Mouse (Mus musculus): ENCODE measurements around the gene Camkmt. TPM values are rescaled to one million over a fixed set of nuclear protein-coding genes. Genes with fewer than 3 reads are reported as not detected.

The Camkmt gene
- polyA plus RNA-seq, 2 experiments, result 4.2 to 11.0 TPM

DNA sequence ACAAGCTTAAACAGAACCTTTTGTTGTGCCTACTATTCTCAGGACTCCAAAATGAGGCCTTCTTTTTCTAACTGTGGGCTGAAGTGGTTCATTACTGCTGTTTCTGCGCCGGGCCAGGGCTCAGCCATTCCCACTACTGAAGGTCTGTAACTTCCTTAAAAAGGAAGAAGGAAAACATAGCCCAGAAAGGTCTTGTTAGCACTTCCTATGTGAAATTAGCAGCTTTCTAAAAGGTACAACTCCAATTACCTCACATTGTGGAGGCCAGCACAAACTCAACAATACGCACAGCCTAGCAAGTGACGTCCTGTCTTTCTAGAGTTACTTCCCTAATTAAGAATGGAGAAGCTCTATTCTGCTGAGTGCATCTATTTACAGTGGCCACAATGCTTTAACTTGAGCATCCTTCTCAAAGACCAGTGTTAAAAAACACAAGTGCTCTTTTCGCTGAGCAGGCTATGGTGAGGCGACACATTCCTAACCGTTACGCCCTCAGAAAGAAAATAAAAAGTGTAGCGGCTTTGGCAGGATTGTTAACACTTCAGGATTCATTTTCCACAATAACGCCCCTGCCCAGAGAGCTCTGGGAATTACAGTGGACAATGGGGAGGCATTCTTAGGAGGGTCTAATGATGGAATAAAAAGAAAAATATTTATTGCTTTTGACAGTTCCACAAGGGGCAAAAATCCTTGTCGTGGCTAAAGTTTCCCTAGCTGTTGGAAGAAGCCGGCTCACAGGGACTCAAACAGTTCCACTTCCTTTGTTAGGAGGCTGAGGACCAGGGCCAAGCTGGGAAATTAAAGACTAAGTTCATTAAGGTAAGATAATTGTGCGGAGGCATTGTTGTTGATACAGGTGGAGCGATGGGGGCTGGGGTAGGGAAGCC is 398.5 kb downstream of the Camkmt start:
- no peaks in the 10 kb centered on the region for H3K36me3 ChIP-seq (ENCODE audit: control insufficient read depth, insufficient read depth, low read length)
- H3K9ac ChIP-seq (ENCODE audit: low read depth, low read length, severe bottlenecking), result no peak overlapping the region
- no peak overlapping the region for H3K4me2 ChIP-seq (replicated peaks; ENCODE audit: low read depth, low read length, severe bottlenecking)
- no peak overlapping the region for H3K27ac ChIP-seq (replicated peaks; ENCODE audit: low read depth, low read length)
- DNase-seq (ENCODE audit: low spot score), result no peak
- H3K4me1 ChIP-seq (ENCODE audit: control insufficient read depth, insufficient read depth, low read length), result no peaks in the 10 kb centered on the region
- 5% methylated on average over 14 of the region's 14 CpGs for WGBS
- H3K9me3 ChIP-seq (ENCODE audit: control insufficient read depth, low read length), result no peaks in the 10 kb centered on the region
- TF ChIP-seq POLR2A (IDR thresholded peaks at IDR 0.05; ENCODE audit: borderline replicate concordance, extremely low read depth, insufficient read depth, insufficient read length), result no peak
- peaks cover 90% of the 10 kb centered on the region for H3K27me3 ChIP-seq (ENCODE audit: control insufficient read depth, insufficient read depth, low read length)
- ATAC-seq (ENCODE audit: low FRiP score, low read depth), result no peak
- H3K4me3 ChIP-seq (replicated peaks; ENCODE audit: low read length), result no peak overlapping the region

GRCm38 (mm10) chr17:85489488-85489980 is 399.2 kb downstream of the Camkmt start:
- Histone ChIP-seq H3K36me3 (ENCODE audit: control insufficient read depth, insufficient read depth, low read length) (no peaks in the 10 kb centered on the region), H3K4me2 (replicated peaks; ENCODE audit: low read depth, low read length, severe bottlenecking) (no peak overlapping the region), H3K9me3 (ENCODE audit: control insufficient read depth, low read length) (no peaks in the 10 kb centered on the region), H3K9ac (ENCODE audit: low read depth, low read length, severe bottlenecking) (no peak overlapping the region), H3K27me3 (ENCODE audit: control insufficient read depth, insufficient read depth, low read length) (peaks cover 85% of the 10 kb centered on the region), H3K4me3 (replicated peaks; ENCODE audit: low read length) (no peak overlapping the region), H3K4me1 (ENCODE audit: control insufficient read depth, insufficient read depth, low read length) (no peaks in the 10 kb centered on the region), H3K27ac (replicated peaks; ENCODE audit: low read depth, low read length) (no peak overlapping the region)
- no peak for TF ChIP-seq POLR2A (IDR thresholded peaks at IDR 0.05; ENCODE audit: borderline replicate concordance, extremely low read depth, insufficient read depth, insufficient read length)
- WGBS, result 4% methylated on average over 10 of the region's 10 CpGs
- no peak for DNase-seq (ENCODE audit: low spot score)
- ATAC-seq (ENCODE audit: low FRiP score, low read depth), result no peak

GRCm38 (mm10) chr17:85491491-85491890 is 401.1 kb downstream of the Camkmt start:
- peaks cover 7% of the 10 kb centered on the region; the same call in 1 of the 2 replicates for H3K9me3 ChIP-seq (ENCODE audit: control insufficient read depth, low read length)
- no peak for TF ChIP-seq POLR2A (IDR thresholded peaks at IDR 0.05; ENCODE audit: borderline replicate concordance, extremely low read depth, insufficient read depth, insufficient read length)
- H3K4me1 ChIP-seq (ENCODE audit: control insufficient read depth, insufficient read depth, low read length), result no peaks in the 10 kb centered on the region
- H3K4me3 ChIP-seq (replicated peaks; ENCODE audit: low read length), result no peak overlapping the region
- H3K27me3 ChIP-seq (ENCODE audit: control insufficient read depth, insufficient read depth, low read length), result peaks cover 67% of the 10 kb centered on the region
- H3K27ac ChIP-seq (replicated peaks; ENCODE audit: low read depth, low read length), result no peak overlapping the region
- DNase-seq (ENCODE audit: low spot score), result no peak
- WGBS, result 65% methylated on average over 3 of the region's 3 CpGs
- ATAC-seq (ENCODE audit: low FRiP score, low read depth), result no peak
- no peak overlapping the region for H3K9ac ChIP-seq (ENCODE audit: low read depth, low read length, severe bottlenecking)
- H3K36me3 ChIP-seq (ENCODE audit: control insufficient read depth, insufficient read depth, low read length), result no peaks in the 10 kb centered on the region
- H3K4me2 ChIP-seq (replicated peaks; ENCODE audit: low read depth, low read length, severe bottlenecking), result no peak overlapping the region

GRCm38 (mm10) chr17:85493521-85493920 is 403.2 kb downstream of the Camkmt start:
- Histone ChIP-seq H3K4me1 (ENCODE audit: control insufficient read depth, insufficient read depth, low read length) (no peaks in the 10 kb centered on the region), H3K4me2 (replicated peaks; ENCODE audit: low read depth, low read length, severe bottlenecking) (no peak overlapping the region), H3K36me3 (ENCODE audit: control insufficient read depth, insufficient read depth, low read length) (no peaks in the 10 kb centered on the region), H3K27ac (replicated peaks; ENCODE audit: low read depth, low read length) (no peak overlapping the region), H3K9ac (ENCODE audit: low read depth, low read length, severe bottlenecking) (no peak overlapping the region), H3K4me3 (replicated peaks; ENCODE audit: low read length) (no peak overlapping the region), H3K9me3 (ENCODE audit: control insufficient read depth, low read length) (peaks cover 9% of the 10 kb centered on the region; the same call in 1 of the 2 replicates), H3K27me3 (ENCODE audit: control insufficient read depth, insufficient read depth, low read length) (peaks cover 47% of the 10 kb centered on the region)
- DNase-seq (ENCODE audit: low spot score), result no peak
- 65% methylated on average over 4 of the region's 4 CpGs for WGBS
- no peak for TF ChIP-seq POLR2A (IDR thresholded peaks at IDR 0.05; ENCODE audit: borderline replicate concordance, extremely low read depth, insufficient read depth, insufficient read length)
- ATAC-seq (ENCODE audit: low FRiP score, low read depth), result no peak

- Histone ChIP-seq H3K9me3 (ENCODE audit: control insufficient read depth, low read length) (peaks cover 9% of the 10 kb centered on the region; the same call in 1 of the 2 replicates), H3K36me3 (ENCODE audit: control insufficient read depth, insufficient read depth, low read length) (no peaks in the 10 kb centered on the region), H3K4me2 (replicated peaks; ENCODE audit: low read depth, low read length, severe bottlenecking) (no peak overlapping the region), H3K4me3 (replicated peaks; ENCODE audit: low read length) (no peak overlapping the region), H3K9ac (ENCODE audit: low read depth, low read length, severe bottlenecking) (no peak overlapping the region), H3K27me3 (ENCODE audit: control insufficient read depth, insufficient read depth, low read length) (peaks cover 30% of the 10 kb centered on the region), H3K27ac (replicated peaks; ENCODE audit: low read depth, low read length) (no peak overlapping the region), H3K4me1 (ENCODE audit: control insufficient read depth, insufficient read depth, low read length) (no peaks in the 10 kb centered on the region)
- 98% methylated on average over 3 of the region's 3 CpGs for WGBS
- ATAC-seq (ENCODE audit: low FRiP score, low read depth), result no peak
- TF ChIP-seq POLR2A (IDR thresholded peaks at IDR 0.05; ENCODE audit: borderline replicate concordance, extremely low read depth, insufficient read depth, insufficient read length), result no peak
- DNase-seq (ENCODE audit: low spot score), result no peak
Measured at GRCm38 (mm10) chr17:85495012-85495754, 404.8 kb downstream of the Camkmt start.
